Comparison of ENCODE assay signal across 25 mouse cellular contexts in the genomic region with DNA sequence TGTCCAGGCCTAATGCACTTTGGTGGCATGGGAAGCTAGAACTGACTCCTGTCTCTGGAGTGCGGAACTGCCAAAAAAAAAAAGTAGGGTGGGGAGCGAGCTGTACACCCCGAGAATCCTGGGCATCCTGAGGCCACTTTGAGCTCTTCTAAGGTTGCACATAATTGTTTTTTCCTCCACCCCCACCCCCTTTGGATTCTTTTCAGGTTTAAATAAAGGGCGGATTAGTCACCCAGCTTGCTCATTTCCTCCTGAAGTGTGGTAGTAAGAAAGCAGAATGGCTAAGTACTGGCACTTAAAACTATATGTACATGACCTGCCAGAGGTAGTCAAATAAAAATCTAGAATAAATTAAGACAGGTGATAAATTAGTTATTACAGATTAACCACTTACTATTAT.
DNase-seq lines count a peak whose midpoint lies in the region; ATAC-seq lines count a peak whose summit lies in the region.
"Had no signal": no experiment of that assay in that cellular context is flagged by ENCODE, and none has a peak within 500 bp of the region (broad histone marks: within the 10 kb centered on the region; RNA-seq: fewer than 3 reads in every experiment).

No protein-coding gene starts in this region.

- H3K9me3 ChIP-seq in embryonic facial prominence, embryonic 14.5 days (ENCODE audit: control insufficient read depth, low read length): no peaks in the 10 kb centered on the region
- no peaks in the 10 kb centered on the region for H3K9me3 ChIP-seq in embryonic facial prominence, embryonic 10.5 days
- H3K9me3 ChIP-seq in neural tube, embryonic 15.5 days (replicated peaks): no peaks in the 10 kb centered on the region
- H3K9me3 ChIP-seq: embryonic facial prominence, embryonic 15.5 days; forebrain, embryonic 13.5 days; G1E; heart, embryonic 13.5 days; hindbrain, embryonic 15.5 days had no signal

- no peak overlapping the region for H3K27ac ChIP-seq in embryonic facial prominence, embryonic 14.5 days (replicated peaks; ENCODE audit: low read depth, low read length)
- no peak overlapping the region for H3K27ac ChIP-seq in embryonic facial prominence, embryonic 10.5 days (replicated peaks)
- no peak overlapping the region for H3K27ac ChIP-seq in neural tube, embryonic 15.5 days (replicated peaks)
- H3K27ac ChIP-seq: embryonic facial prominence, embryonic 15.5 days; forebrain, embryonic 13.5 days; heart, embryonic 13.5 days; hindbrain, embryonic 15.5 days had no signal

- no peaks in the 10 kb centered on the region for H3K36me3 ChIP-seq in embryonic facial prominence, embryonic 14.5 days (ENCODE audit: control insufficient read depth, insufficient read depth, low read length)
- peaks cover 66% of the 10 kb centered on the region for H3K36me3 ChIP-seq in embryonic facial prominence, embryonic 10.5 days (replicated peaks)
- no peaks in the 10 kb centered on the region for H3K36me3 ChIP-seq in neural tube, embryonic 15.5 days
- H3K36me3 ChIP-seq: embryonic facial prominence, embryonic 15.5 days; G1E; hindbrain, embryonic 15.5 days had no signal

- DNase-seq in embryonic facial prominence, embryonic 14.5 days (ENCODE audit: low spot score): peak; percentile 55
- DNase-seq in embryonic facial prominence, embryonic 10.5 days (ENCODE audit: low spot score): no peak
- DNase-seq in 416B (ENCODE audit: low read depth) (peak; percentile 92), R1 (ENCODE audit: low read depth, low spot score) (peak; percentile 45), adipocyte (ENCODE audit: low spot score) (no peak)
- peak; percentile 26 for DNase-seq in fibroblast of lung, adult 2 months (ENCODE audit: low read depth)
- DNase-seq in layer of hippocampus, postnatal 36 days: no peak
- DNase-seq: adrenal gland, adult 8-10 months; adrenal gland, postnatal 36 days; cerebellum, adult 18-20 months; cerebellum, adult 9-11 months; cerebellum, postnatal 36 days; forebrain, postnatal 0 days; gastrocnemius, postnatal 25 days; heart, adult 11 months; heart, postnatal 36 days had no signal

- no peak overlapping the region for H3K9ac ChIP-seq in embryonic facial prominence, embryonic 14.5 days (ENCODE audit: low read depth, low read length)
- H3K9ac ChIP-seq in neural tube, embryonic 15.5 days (replicated peaks): no peak overlapping the region
- H3K9ac ChIP-seq: embryonic facial prominence, embryonic 15.5 days; forebrain, embryonic 13.5 days; forebrain, postnatal 0 days; heart, embryonic 13.5 days; hindbrain, embryonic 15.5 days had no signal

- no peaks in the 10 kb centered on the region for H3K27me3 ChIP-seq in embryonic facial prominence, embryonic 14.5 days (replicated peaks; ENCODE audit: control insufficient read depth, insufficient read depth, low read length)
- H3K27me3 ChIP-seq in embryonic facial prominence, embryonic 10.5 days (replicated peaks; ENCODE audit: low read depth, poor library complexity, severe bottlenecking): no peaks in the 10 kb centered on the region
- H3K27me3 ChIP-seq in neural tube, embryonic 15.5 days (replicated peaks): no peaks in the 10 kb centered on the region
- H3K27me3 ChIP-seq: embryonic facial prominence, embryonic 15.5 days; forebrain, embryonic 13.5 days; heart, embryonic 13.5 days; hindbrain, embryonic 15.5 days; Patski had no signal

- no peak overlapping the region for H3K4me3 ChIP-seq in embryonic facial prominence, embryonic 14.5 days (ENCODE audit: low read depth, low read length)
- no peak overlapping the region for H3K4me3 ChIP-seq in embryonic facial prominence, embryonic 10.5 days
- H3K4me3 ChIP-seq in neural tube, embryonic 15.5 days (replicated peaks): no peak overlapping the region
- H3K4me3 ChIP-seq: embryonic facial prominence, embryonic 15.5 days; forebrain, embryonic 13.5 days; heart, embryonic 13.5 days; hindbrain, embryonic 15.5 days had no signal

- H3K4me2 ChIP-seq in embryonic facial prominence, embryonic 14.5 days (ENCODE audit: low read depth, low read length): no peak overlapping the region
- no peak overlapping the region for H3K4me2 ChIP-seq in neural tube, embryonic 15.5 days
- H3K4me2 ChIP-seq: embryonic facial prominence, embryonic 15.5 days; forebrain, embryonic 13.5 days; heart, embryonic 13.5 days; hindbrain, embryonic 15.5 days had no signal

- WGBS in embryonic facial prominence, embryonic 14.5 days: 47% methylated on average over 4 of the region's 4 CpGs
- WGBS in embryonic facial prominence, embryonic 10.5 days: 46% methylated on average over 4 of the region's 4 CpGs
- WGBS in neural tube, embryonic 15.5 days: 67% methylated on average over 4 of the region's 4 CpGs

- ATAC-seq in embryonic facial prominence, embryonic 14.5 days (ENCODE audit: low read depth): 0 out of 2 replicates have a peak, but pooled peaks have one; percentile 22
- no peak for ATAC-seq in neural tube, embryonic 15.5 days (ENCODE audit: low FRiP score)
- ATAC-seq: CD4-positive, CD25-positive, alpha-beta regulatory T cell, adult 4 months; forebrain, embryonic 13.5 days; forebrain, postnatal 0 days; intestine, embryonic 16.5 days; Patski had no signal

- H3K4me1 ChIP-seq in embryonic facial prominence, embryonic 14.5 days (ENCODE audit: control insufficient read depth, insufficient read depth, low read length): no peaks in the 10 kb centered on the region
- H3K4me1 ChIP-seq in embryonic facial prominence, embryonic 10.5 days: no peaks in the 10 kb centered on the region
- H3K4me1 ChIP-seq in neural tube, embryonic 15.5 days: no peaks in the 10 kb centered on the region
- H3K4me1 ChIP-seq: forebrain, embryonic 13.5 days; heart, embryonic 13.5 days; hindbrain, embryonic 15.5 days had no signal

Comparison
In these comparisons a context has a peak if more than half of its experiments do, and no peak if none do; other contexts are left out.
1. DNase-seq: peak in embryonic facial prominence, embryonic 14.5 days (single experiment), 416B (single experiment), R1 (single experiment) and fibroblast of lung, adult 2 months (single experiment); none in embryonic facial prominence, embryonic 10.5 days (single experiment), layer of hippocampus, postnatal 36 days (0 of 2) and adipocyte (single experiment).